Mouse (Mus musculus) adrenal gland, adult (tissue): ENCODE results near the gene Ubl4a.
"Not testable (repeated sequence)": the region's sequence is repeated elsewhere in the genome, so short reads cannot be mapped to it uniquely, and the experiment has no call there.

Experiments
- DNase-seq, 2 experiments: peaks; one replicate each; pipeline ENCODE4 v3.0.0; 2022 to 2023; ENCODE audit warnings: low spot score in 1 of 2; ENCODE audit not compliant: inconsistent age in 2 of 2

Ubl4a gene

DNA sequence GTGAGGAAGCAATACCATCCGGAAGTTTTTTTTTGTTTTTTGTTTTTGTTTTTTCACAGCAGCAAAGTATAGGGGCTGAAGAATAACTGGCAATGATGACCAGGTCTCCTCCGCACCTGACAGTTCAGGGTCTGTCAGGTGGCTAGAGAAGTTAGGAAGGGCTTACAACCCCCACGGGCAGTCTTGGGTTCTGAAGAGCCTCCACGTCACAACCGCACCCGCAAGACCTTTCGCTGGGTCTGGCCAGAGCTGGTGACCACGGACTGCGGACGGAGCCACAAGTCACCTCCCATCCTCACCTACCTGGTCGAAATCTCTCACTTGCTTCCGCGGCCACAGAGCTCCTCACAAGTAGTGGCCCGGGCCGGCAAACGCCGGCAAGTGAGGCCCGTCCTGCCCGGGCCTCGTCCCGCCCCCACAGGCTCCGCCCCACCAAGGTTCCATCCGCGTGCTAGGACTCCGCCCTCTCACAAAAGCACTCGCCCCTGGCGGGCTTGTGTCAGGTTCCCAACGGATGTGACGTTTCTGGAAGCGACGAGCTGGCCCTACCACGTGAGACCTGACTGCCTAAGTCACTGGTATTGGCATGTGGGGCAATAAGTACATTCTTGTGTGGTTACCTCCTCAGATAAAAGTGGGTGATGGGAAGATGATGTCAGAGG lies at the start of gene Ubl4a, which contains the start of gene Slc10a3:
Gene Ubl4a (minus strand): TSS at position 331 of the 662 bp plus-strand sequence.
Gene Slc10a3 (minus strand): TSS at position 462 of the 662 bp plus-strand sequence.
- DNase-seq = peak; percentile 93 to 95

DNA sequence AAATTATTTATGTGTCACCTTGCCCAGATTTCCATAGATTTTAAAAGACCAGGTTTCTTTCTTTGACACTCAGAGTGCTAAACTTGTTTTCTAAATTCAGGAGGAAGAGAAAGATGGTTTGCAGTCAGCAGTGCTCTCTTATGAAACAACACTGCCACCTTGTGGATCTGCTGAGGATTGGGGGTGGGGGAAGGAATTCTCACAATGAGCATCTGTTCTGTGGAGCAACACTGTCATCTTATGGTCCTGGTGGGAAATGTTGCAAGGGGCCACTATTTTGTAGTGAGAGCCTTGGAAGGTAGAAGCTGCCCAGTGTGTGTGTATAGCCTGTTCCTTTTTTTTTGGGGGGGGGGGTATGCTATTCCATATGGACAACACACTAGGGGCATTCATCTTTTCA lies 40.4 kb upstream of the Ubl4a start:
- peak; percentile 61 to 85 for DNase-seq

DNA sequence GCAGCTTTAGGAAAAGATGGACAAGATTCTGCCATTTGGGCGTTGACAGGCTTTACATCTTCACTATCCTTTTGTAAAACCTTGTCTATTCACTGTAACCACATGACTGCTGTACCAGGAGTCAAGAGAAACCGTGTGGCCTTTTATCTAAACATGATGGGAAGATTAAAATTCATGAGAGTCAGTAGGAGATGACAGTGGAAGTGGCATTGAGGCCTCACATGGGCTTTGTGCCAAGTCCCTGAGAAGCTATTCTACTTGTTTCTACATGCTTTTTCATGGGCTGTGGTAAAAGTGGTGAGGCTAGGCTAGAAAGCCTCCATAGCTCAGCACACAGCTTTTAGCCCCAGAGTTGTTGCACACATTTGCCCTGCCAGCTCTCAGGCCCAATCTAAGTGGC lies 35.3 kb upstream of the Ubl4a start:
- no peak for DNase-seq

DNA sequence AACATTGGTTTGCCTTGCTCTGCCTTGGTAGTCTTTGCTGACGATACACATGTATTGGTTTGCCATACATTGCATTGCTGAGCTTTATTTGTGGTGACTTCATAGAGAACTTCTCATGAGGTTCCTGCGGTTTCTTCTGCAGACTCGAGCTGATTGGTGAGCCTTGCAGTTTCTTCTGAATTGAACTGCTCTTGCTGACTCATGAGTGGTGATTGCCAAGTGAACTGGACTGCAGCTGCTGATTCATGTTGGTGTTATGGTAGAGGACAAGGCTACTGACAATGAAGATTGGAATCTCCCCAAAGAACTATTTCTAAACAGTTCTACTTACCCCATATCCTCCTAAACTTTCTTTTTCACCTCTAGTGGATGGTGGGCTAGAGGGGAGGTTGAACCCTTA lies 27.1 kb upstream of the Ubl4a start:
- DNase-seq = peak; percentile 46 to 53

DNA sequence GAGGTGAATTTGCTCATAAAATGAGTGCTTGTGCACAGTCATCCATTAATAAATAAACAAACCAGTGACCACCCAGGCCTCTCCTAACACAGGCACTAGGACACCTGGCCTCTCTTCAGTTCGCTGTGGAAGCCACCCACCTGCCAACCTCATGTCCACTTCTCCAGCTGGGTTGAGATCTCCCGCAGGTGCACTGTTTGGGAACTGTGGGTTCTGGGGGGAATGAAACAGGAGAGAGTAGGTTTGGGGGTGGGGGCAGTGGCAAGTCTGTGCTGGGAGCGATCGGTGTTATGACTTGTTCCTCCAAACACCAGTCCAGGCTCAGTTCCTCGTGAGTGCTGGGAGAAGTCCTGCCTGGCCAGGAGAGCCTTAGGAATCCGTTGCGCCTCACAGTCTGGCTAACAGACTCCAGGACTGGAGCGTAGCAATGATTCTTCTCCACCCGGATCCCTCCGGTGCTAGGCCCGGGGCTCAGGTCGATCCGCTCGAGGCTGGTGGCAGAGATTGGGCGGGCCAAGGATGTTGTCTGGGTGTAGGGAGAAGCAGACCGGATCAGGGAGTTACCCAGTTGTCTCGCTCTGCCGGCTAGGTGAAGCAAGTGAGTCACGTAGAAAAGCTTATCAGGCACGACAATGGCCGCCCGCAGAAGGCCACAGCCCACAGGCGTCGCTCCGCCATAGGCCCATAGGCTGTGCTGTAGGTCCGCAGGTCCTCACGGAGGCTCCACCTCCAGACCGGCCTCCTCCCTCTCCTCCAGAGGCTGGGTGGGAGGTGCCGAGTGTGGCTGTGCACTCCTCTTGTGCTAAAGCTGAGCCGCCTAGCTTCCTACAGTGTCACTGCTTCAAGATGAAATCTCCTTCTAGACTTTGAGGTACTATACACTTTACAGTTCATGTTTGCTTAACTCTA lies 19.8 kb upstream of the Ubl4a start, which contains the start of the genes Fam3a and Ikbkg:
Gene Fam3a (minus strand): TSS at position 738 of the 909 bp plus-strand sequence.
Gene Ikbkg (plus strand): TSS at position 756 of the 909 bp plus-strand sequence.
- DNase-seq = peak; percentile 89 to 91

DNA sequence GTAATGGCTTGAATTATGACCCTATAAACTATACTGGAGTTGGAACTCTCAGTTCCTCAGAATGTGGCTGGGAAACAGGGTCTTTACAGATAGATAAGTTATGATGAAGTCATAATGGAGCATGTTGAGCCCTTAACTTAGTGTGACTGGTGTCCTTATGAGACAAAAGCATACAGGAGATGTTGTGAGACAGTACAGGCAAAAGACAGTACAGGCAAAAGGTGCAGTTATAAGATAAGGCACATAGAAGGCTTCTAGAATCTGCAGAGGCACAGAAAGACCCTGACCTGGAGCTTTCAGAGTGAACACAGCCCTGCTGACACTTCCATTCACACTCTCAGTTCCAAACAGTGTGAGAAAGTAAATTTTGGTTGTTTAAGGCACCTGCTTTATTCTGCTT lies 15.1 kb upstream of the Ubl4a start:
- DNase-seq = no peak

DNA sequence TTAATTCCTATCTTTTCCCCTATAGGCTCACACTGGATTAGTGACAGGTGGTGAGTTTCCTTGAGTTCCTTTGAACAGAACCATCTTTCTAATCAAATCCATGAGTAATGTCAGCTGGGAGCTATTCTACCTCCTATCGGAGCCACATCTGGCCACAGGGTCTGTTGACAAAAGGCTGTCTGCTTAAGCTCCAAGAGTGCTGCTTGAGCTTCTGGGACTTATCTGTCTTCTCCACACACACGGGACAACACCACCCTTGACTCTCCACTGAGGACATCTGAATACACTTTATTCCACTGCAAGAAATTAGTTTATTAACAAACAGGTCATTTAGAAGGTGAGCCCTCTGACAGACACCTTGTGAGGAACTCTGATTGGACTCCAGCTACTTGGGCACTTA lies 11.4 kb upstream of the Ubl4a start:
- DNase-seq = no peak

DNA sequence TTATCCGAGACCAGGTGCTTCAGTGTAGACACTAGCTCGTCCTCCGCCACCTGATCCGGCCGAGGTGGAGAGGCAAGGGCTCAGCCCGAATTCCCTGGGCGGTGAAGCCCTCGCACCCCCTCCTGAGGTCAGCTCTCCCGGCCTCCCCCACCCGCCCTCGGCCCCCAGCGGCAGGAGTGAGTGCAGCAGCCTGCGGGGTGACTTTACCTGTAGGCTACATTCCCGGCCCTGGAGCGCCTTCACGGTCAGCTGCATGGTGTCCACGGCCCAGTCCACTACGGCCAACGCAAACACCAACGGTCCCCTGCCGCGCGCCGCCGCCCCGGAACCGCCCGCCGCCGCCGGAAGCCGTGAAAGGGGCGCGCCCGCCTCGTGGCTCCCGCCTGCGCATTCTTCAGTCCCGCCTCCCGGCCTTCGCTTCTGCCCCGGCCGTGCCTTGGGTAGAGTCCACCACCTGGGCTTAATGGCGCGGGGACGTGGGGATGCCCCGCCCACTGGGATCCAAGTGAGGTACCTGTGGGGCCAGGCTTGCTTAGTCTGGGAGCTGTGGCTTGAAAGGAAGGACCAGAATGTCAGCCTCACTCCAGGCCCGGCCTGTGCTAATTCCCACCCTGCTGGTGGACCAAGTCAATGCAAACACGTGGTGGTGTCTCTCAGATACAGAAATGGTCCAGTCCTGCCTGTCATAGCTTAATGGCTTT lies 4.7 kb downstream of the Ubl4a start:
- DNase-seq = peak; percentile 84 to 89

DNA sequence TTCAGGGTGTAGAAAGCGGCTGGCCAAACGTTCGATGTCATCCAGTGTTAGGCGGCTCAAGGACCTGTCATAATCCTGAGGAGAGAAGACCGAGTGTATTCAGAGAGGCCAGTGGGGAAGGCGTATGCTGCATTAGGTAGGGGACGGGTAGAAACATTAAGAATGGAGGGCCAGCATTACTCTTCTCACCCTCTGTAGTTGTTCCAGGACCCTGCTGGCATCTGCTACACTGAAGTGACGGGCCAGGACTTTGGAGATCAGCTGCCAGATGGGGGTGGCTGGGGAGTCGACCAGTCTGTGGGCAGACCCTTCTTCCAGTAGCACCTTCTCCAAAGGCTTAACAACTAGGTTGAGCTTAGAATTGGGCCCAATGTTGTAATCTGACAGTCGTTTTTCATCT lies 5.5 kb downstream of the Ubl4a start:
- DNase-seq = peak in 1 of 2 experiments; percentile 29

DNA sequence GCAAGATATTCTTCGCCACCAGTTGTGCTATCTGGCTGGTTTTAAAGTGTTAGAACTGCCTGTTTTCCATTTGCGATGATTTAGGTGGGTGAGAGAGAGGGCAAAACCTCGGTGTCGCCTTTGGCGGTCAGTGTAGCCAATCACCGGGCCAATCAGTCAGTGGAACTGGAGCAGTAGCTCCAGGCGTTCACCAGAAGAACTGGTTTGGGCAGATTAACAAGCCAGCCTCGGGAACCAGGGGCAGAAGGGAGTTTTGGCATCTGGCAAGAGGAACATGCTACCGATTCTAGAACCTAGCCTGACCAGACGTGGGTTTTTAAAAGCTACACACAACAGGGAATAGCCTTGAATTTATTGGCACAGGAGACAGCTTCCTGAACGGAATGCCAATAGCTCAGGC lies 13.8 kb downstream of the Ubl4a start:
- DNase-seq = no peak

DNA sequence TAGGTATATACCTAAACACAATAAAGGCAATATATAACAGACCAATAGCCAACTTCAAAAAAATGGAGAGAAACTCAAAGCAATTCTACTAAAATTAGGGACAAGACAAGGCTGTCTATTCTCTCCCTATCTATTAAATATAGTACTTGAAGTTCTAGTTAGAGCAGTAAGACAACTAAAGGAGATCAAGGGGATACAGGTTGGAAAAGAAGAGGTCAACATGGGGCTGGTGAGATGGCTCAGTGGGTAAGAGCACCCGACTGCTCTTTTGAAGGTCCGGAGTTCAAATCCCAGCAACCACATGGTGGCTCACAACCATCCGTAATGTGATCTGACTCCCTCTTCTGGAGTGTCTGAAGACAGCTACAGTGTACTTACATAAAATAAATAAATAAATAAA lies 15.9 kb downstream of the Ubl4a start:
- DNase-seq = not testable (repeated sequence)

DNA sequence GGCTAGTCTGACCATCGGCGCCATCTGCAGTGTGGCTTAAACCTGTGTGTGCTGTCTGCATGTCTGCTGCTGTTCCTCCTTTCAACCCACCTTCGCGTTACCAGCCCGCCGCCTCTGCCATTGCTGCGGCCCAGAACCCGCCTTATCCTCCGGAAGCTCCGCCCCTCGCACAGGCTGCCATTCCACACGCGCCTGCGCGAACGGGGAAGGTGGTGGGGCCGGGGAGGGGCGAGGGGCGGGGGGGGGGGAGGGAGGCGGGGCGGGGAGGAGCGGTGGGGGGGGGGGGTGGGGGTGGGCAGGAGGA lies 19.6 kb downstream of the Ubl4a start, which contains the start of gene Lage3:
Gene Lage3 (minus strand): TSS at position 152 of the 304 bp plus-strand sequence.
- DNase-seq = peak; percentile 85 to 90

DNA sequence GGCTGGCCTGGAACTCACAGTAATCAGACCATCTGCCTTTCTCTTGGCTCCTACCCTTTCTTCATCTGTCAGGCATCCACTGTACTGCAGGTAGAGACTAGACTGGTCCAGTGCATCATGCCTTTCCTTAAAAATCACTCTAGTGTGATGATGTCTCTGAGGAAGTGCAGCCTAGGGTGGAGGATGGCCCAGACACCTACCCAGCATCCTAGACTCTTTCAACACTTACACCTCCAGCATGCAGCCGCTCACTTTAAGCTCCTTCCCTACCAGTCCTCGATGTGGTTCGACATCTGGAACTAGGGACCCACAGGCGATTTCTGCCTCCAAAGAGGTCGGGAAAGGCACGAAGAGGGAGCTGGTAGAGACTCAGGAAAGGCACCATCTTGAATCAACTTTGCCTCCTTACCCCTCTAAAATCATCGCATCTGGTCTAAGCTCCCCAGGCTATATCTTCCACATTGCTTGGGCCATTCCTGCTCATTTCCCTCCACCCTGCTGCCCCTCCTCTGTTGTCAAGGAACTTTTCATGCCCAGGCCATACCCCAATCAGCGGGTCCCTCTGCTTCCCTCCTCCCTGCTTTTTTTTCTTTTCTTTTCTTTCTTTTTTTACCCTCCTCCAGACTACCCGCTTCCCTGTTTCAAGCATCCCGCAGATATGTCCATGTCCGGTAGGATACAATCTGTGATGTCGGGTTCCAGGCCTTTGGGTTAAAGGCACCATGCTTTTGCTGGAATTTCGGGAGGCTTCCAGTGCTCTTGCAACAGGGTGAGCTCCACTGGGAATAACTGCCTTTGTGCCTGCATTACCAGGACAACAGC lies 20.2 kb downstream of the Ubl4a start:
- DNase-seq = no peak

DNA sequence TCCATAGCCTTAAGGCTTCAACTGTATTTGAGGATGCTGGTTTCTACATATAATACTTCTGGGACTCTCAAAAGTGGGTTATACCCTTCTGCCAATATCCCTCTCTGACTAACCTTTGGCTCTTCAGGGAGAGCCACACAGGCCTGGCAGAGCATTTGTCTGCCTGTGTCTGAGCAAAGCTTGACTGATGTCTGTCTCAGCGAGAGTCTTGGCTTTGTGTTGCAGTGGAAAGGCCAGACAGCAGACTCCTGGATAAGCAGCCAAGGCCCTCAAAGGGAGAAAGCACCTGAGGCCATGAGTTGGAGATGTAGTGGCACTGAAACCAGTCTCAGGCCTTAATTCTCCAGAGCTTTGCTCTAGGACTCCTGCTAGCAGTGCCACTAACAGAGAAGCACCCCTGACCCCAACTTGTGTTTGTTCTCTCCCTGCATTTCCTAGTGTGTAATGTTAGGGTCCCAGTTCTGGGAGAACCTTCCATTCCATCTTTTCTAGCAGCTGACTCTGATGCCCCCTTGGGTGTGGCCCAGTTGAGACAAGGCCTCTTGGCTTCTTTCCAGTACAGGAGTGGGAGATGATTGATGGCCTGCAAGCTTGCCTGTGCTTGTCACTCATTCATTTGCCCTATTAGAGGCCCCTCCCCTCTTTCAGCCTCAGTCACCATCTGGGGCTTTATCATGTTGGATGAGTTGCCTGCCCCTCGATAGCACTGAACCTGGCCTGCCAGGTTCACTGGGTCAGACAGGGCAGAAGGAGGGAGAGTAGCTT lies 42.7 kb downstream of the Ubl4a start:
- no peak for DNase-seq

DNA sequence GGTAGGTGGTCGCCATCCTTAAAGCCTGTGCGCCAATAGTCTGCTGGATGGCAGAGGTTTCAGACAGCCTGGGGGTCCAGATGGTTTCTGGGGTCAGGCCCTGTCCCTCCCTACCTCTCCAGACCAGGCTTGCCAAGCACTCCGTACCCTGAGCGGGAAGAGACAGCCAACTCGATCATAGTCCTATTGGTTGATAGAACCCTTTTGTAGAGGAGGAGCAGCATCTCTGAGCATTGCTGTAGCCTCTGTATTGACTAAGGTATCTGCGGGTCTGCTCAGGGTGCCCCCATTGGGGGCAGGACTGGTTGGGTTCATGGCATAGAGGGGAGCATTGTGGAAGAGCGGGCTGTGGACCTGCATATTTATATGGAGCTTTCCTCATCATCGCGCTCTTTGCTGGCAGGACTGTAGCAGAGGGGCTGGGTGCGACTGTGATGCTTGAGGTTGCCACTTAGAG lies 43.8 kb downstream of the Ubl4a start:
- DNase-seq = peak in 1 of 2 experiments; percentile 44

DNA sequence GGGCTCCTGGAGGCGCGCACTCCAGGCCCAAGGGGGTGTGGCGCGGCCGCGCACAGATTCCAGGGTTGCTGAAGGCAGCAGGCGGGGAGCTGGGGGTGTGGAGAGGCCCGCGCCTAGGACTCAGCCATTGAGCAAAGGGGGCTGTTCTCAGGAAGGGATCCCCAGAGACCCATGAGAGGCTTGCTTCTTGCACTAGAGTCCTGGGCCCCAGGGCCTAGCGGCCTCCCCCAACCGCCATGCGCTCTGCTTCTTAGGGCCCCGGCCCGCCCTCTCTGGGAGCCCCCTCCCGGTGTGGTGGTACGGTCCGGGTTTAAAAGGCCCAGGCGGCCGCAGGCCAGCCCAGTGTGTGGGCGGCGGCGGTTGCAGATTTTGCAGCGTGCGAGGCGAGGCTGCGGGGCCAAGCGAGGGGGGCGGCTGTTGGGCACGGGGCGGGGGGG lies 44.3 kb downstream of the Ubl4a start, which contains the start of gene Plxna3:
Gene Plxna3 (plus strand): TSS at position 342 of the 437 bp plus-strand sequence.
- DNase-seq = peak; percentile 79 to 92
